Mouse (Mus musculus): Measurements from ENCODE around the gene Aim2.

Aim2 gene

GRCm38 (mm10) chr1:173389901-173390401 lies 39.3 kb downstream of the Aim2 start:
- no peak for DNase-seq (ENCODE audit: low read depth)

- peak; percentile 97 for DNase-seq (ENCODE audit: low read depth)
These were observed 41.1 kb downstream of the Aim2 start for GRCm38 (mm10) chr1:173391754-173392153.

DNA sequence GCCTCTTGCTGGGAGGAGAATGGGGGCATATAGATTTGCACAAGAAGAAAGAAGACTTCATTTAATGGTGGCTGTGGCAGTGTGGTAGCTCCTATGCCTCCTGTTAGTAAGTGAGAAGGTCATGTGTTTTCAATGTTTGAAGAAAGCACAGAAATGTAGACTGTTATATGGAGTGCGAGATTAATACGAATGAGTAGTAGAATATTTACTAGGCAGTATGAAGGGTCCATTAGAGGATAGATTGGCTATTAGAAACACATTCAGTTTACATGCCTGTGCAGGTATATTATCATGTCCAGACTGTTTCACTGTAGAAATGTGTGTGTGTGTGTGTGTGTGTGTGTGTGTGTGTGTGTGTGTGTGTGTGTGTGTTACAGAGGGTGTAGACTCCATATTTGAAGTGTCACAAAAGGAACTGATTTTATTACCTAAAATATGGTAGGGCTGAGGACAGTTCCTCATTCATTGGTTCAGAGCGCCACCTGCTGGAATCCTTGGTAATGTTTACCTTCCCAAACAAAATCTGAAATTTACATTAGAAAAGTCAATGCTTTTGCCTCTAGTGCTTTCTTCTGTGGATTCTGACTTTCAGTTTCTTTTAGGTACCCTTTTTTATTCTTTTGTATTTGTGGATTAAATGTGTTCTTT lies 47.8 kb downstream of the Aim2 start:
- DNase-seq (ENCODE audit: low read depth), result peak; percentile 65

DNA sequence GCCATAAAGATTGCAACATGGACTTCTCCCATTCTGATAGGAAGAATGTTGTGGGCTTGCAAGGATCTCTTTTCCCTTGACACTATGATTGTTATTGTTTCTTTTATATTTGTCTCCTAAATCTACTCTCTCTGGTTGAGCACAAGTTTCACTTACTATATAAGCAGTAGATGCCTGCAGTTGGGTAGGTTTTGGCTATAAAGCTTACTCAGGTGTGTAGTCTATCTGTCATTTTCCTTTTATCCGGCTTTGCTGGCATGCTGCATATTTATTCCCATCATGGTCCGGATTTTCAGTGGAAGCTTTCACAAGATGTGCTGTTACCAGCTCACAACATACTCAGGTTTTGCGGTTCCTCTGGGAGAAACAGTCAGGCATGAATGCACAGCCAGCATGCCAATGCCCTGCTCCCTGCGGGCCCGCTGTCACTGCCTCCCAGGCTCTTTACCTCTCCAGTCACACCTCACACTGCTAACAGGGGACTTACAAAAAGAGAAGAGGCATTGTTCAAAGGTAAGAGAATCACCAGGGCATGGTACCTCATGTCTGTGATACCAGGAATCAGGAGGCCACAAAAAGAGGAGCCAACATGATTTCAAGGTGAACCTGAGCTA lies 54.1 kb downstream of the Aim2 start:
- DNase-seq (ENCODE audit: low read depth), result no peak

- DNase-seq (ENCODE audit: low read depth), result peak; percentile 71
These were observed 58.4 kb downstream of the Aim2 start for GRCm38 (mm10) chr1:173409066-173409465.

DNA sequence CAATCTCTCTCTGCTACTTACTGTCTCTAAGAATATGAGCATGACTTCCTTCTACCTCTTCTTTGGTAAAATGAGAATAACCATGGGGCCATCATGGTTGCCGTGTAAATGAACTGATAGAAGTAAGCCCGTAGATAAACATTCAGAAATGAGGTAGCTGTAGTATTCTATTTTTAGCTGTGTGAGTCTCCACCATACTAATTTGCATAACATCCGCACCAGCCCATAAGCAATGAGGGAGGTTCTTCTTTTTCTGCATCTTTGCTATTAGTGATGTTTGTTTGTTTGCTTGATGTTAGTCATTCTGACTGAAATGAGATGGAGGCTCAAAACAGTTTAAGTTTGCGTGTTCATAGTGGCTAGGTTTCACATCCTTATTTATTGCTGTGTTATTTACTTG lies 61.2 kb downstream of the Aim2 start:
- DNase-seq (ENCODE audit: low read depth), result no peak

- no peak for DNase-seq (ENCODE audit: low read depth)
These were observed 64.0 kb downstream of the Aim2 start for GRCm38 (mm10) chr1:173414631-173415030.

- DNase-seq (ENCODE audit: low read depth), result no peak
These were observed 67.8 kb downstream of the Aim2 start for GRCm38 (mm10) chr1:173418516-173418915.

GRCm38 (mm10) chr1:173418936-173419621 lies 68.4 kb downstream of the Aim2 start:
- DNase-seq (ENCODE audit: low read depth), result peak; percentile 70

GRCm38 (mm10) chr1:173420374-173420773 lies 69.7 kb downstream of the Aim2 start:
- peak; percentile 83 for DNase-seq (ENCODE audit: low read depth)

- no peak for DNase-seq (ENCODE audit: low read depth)
These were observed 75.7 kb downstream of the Aim2 start for GRCm38 (mm10) chr1:173426345-173426744.

GRCm38 (mm10) chr1:173427385-173427784 lies 76.7 kb downstream of the Aim2 start:
- no peak for DNase-seq (ENCODE audit: low read depth)

- no peak for DNase-seq (ENCODE audit: low read depth)
These were observed 79.5 kb downstream of the Aim2 start for GRCm38 (mm10) chr1:173429995-173430699.

- peak; percentile 15 for DNase-seq (ENCODE audit: low read depth)
These were observed 81.7 kb downstream of the Aim2 start for GRCm38 (mm10) chr1:173432411-173432810.

DNA sequence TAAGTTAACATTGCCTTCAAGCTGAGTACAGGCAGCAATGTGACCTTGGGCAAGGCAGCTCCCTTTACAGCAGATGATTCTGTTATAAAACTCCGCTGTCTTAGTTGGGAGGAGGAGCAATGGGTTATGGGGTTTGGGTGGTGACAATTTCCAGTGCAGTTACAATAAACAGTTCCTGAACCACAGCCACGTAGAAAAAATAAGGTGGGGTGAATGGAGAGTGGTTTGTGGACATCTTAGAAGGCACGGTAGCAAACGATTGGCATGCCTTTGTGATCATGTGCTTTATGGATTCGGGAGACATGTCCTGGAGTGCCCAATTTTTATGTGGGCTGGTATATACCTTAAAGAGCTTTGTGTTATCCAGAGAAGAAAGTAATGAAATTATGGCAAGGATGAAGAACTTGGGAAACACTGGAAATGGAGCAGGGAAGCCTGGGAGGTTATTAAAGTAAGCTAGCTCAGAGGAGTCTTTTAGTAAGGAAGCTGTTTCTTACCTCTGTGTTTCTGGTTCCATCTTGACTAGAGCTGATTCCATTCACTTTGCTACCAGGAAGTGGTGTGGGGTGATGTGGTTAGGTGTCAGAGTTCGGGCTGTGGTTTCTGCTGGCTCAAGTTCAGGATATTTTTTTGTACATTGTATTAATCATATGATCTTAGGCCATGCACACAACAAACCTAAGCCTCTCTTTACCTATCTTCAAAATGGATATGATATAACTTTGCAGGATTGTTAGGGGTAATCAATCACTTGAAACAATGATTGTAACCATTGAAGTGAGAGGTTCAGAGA lies 86.7 kb downstream of the Aim2 start:
- DNase-seq (ENCODE audit: low read depth), result peak; percentile 88

- no peak for DNase-seq (ENCODE audit: low read depth)
These were observed 90.0 kb downstream of the Aim2 start for GRCm38 (mm10) chr1:173440681-173441080.

DNA sequence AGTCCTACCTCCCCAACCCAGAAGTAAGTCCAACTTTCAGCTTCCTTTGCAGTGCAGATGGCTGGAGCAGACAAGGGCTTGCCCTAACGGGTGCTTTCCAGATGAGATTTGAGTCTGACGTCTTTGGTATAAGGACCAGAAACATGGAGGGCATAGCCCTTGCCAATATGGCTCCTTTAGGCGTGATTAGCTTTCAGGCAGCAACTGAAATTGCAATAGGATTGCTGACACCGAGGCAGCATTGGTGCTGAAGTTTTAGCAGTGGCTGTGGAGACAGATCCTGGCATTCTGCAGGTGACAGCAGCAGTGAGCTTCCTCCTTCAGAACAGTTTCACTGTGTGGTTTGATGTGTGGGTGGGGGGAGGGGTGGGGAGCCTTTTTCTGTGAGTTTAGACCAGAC lies 90.5 kb downstream of the Aim2 start:
- peak; percentile 42 for DNase-seq (ENCODE audit: low read depth)

DNA sequence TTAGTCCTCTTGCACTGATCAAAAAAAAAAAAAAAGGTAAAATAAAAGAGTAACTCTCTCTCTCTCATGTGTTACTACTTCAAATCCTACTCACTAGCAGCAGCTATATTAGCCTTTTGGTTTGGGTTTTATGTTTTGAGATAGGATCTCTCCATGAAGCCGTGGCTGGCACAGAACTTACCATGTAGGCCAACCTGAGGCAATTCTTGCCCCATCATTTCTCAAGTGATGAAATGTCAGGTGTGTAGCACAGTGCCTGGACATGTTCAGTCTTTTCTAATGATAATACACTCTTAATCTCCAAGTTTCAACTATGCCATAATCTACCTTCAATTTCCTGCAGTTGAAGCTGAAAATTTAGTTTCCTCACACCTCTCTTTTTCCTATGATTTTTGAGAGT lies 92.4 kb downstream of the Aim2 start:
- DNase-seq (ENCODE audit: low read depth), result no peak

DNA sequence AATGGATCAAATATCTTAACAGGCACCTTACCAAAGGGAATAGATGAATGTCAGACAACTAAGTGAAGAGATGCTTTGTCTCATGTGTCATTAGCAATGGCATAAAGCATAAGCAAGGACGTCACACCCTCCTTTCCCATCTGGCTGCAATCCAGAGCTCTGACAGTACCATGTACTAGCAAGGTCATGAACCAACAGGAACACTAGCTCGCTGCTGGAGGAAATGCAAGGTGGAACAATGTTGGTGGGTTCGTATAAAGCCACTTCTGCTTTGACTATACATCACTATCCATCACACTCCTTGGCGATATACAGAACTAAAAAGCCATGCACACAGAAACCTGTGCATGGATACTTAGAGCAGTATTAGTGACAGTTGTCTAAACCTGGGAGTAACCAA lies 96.4 kb downstream of the Aim2 start:
- DNase-seq (ENCODE audit: low read depth), result peak; percentile 33

DNA sequence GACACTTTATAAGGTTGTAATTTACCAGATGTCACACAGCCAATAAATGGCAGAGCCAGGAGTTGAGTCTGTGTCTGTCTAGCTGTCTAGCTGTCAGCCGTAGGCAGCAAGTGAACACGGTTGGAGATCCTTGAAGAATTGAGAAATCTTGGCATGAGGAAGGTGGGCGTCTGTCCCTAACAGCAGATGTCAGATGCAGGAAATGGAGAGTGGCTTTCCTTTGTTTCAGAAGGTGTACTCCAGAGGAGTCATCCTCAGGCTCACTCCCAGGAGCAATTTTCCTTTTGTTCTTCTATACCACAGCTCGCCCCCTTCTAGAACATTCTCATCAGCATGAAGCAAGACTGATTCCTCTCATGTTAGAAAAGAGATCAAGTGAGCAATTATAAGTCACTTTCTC lies 99.9 kb downstream of the Aim2 start:
- DNase-seq (ENCODE audit: low read depth), result no peak

DNA sequence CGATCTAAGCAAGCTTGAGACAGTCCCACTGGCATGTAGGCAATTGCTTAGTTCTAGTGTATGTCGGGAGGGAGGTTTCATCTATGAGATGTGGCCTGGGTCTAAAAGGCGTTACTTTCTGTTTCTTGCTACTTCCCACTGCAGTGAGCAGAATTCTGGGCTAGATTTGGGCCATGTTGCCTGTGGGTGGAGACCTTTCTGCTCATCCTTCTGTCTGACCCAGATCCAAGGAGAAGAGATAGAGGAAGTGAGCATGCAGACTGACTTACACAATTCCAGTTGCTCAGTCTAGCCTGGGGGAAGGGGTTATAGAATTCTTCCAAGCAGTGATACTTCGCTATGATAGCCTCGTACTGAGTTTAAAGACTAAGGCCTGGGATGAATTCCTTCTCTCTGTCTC lies 101.0 kb downstream of the Aim2 start:
- DNase-seq (ENCODE audit: low read depth), result no peak

Data from 416B (cell line).